Mouse (Mus musculus) embryonic facial prominence, embryonic 12.5 days (tissue): ENCODE measurements around the gene Efna5. TPM values are rescaled to one million over a fixed set of nuclear protein-coding genes. Genes with fewer than 3 reads are reported as not detected.

Experiments
- ATAC-seq: fragments of 200-750 bp; cut with Nextera tagmentation; 2 replicates; pipeline ENCODE4 v1.8.0; 2017; ENCODE audit not compliant: insufficient number of reproducible peaks, insufficient read depth, low FRiP score, low TSS enrichment
- H3K27ac ChIP-seq: fragments of 300-500 bp; sonication (generic); 2 replicates; pipeline ENCODE4 v1.5.1; 2016; ENCODE audit warnings: mild to moderate bottlenecking
- H3K27me3 ChIP-seq: fragments of 300-500 bp; sonication (generic); 2 replicates; pipeline ENCODE4 v1.6.1; 2016; ENCODE audit warnings: mild to moderate bottlenecking, moderate library complexity
- H3K36me3 ChIP-seq: fragments of 300-500 bp; sonication (generic); 2 replicates; pipeline ENCODE4 v1.6.1; 2016; ENCODE audit warnings: mild to moderate bottlenecking
- H3K4me1 ChIP-seq: fragments of 300-500 bp; sonication (generic); 2 replicates; pipeline ENCODE4 v1.6.1; 2016
- H3K4me2 ChIP-seq: fragments of 300-500 bp; sonication (generic); replicated peaks from 2 replicates; pipeline ENCODE4 v1.6.1; 2016; ENCODE audit warnings: mild to moderate bottlenecking, moderate library complexity
- H3K4me3 ChIP-seq: fragments of 300-500 bp; sonication (generic); 2 replicates; pipeline ENCODE4 v1.5.1; 2016; ENCODE audit warnings: mild to moderate bottlenecking
- H3K9ac ChIP-seq: fragments of 300-500 bp; sonication (generic); 2 replicates; pipeline ENCODE4 v1.6.1; 2016; ENCODE audit warnings: mild to moderate bottlenecking, moderate library complexity
- H3K9me3 ChIP-seq: fragments of 300-500 bp; sonication (generic); 2 replicates; pipeline ENCODE4 v1.6.1; 2016; ENCODE audit warnings: mild to moderate bottlenecking, moderate library complexity
- WGBS: fragments of 180-500 bp; shearing (Covaris S2); methylation state at CpG from one replicate; pipeline ENCODE4 v1.1.7; 2016; 5-methylcytosine and 5-hydroxymethylcytosine counted together
- polyA plus RNA-seq: library from polyadenylated mRNA; unstranded; fragments of >200 nt; fragmentation: Nextera tagmentation; extraction: Ambion mirVana; gene quantifications from 2 replicates; pipeline ENCODE4 v1.2.1, GENCODE M21; 2016

Efna5 gene
- 72.4 and 82.6 TPM in 2 replicates for polyA plus RNA-seq

- Histone ChIP-seq H3K27ac (peak within 1 kb of the TSS; percentile 97), H3K4me2 (peak within 1 kb of the TSS; percentile 85), H3K9ac (peak within 1 kb of the TSS; percentile 96), H3K9me3 (no peaks in the 10 kb centered on the region), H3K36me3 (no peaks in the 10 kb centered on the region), H3K4me3 (peak within 1 kb of the TSS; percentile 96), H3K27me3 (no peaks in the 10 kb centered on the region), H3K4me1 (peaks cover 6% of the 10 kb centered on the region; the same call in 1 of the 2 replicates)
- peak; percentile 8; the same call in 1 of the 2 replicates for ATAC-seq
- WGBS = under 1% methylated on average over 51 of the region's 68 CpGs
Observed at GRCm38 (mm10) chr17:62881176-62881790, at the start of gene Efna5. TSS of gene Efna5 (minus strand) at chr17:62881317.

GRCm38 (mm10) chr17:62915304-62915703 is 34.2 kb upstream of the Efna5 start:
- no peak overlapping the region for H3K27ac ChIP-seq
- H3K4me2 ChIP-seq = no peak overlapping the region
- H3K9ac ChIP-seq = no peak overlapping the region
- H3K4me1 ChIP-seq = no peaks in the 10 kb centered on the region
- ATAC-seq = no peak
- 79% methylated on average over 4 of the region's 4 CpGs for WGBS
- H3K9me3 ChIP-seq = no peaks in the 10 kb centered on the region
- H3K27me3 ChIP-seq = no peaks in the 10 kb centered on the region
- H3K36me3 ChIP-seq = no peaks in the 10 kb centered on the region
- H3K4me3 ChIP-seq = no peak overlapping the region

- 43% methylated on average over 16 of the region's 16 CpGs for WGBS
- H3K9me3 ChIP-seq = no peaks in the 10 kb centered on the region
- H3K4me2 ChIP-seq = 0 out of 2 replicates have a peak overlapping the region, but pooled peaks have one; percentile 19
- no peaks in the 10 kb centered on the region for H3K27me3 ChIP-seq
- no peak overlapping the region for H3K9ac ChIP-seq
- no peak overlapping the region for H3K27ac ChIP-seq
- H3K4me3 ChIP-seq = no peak overlapping the region
- 0 out of 2 replicates have a peak, but pooled peaks cover 2% of the 10 kb centered on the region for H3K4me1 ChIP-seq
- ATAC-seq = no peak
- H3K36me3 ChIP-seq = no peaks in the 10 kb centered on the region
Observed at GRCm38 (mm10) chr17:62905692-62906445, 24.8 kb upstream of the Efna5 start.

- Histone ChIP-seq H3K4me2 (no peak overlapping the region), H3K27ac (no peak overlapping the region), H3K9ac (no peak overlapping the region), H3K9me3 (no peaks in the 10 kb centered on the region), H3K27me3 (no peaks in the 10 kb centered on the region), H3K4me1 (peaks cover 7% of the 10 kb centered on the region; the same call in 1 of the 2 replicates), H3K4me3 (no peak overlapping the region), H3K36me3 (no peaks in the 10 kb centered on the region)
- no peak for ATAC-seq
- WGBS = 59% methylated on average over 6 of the region's 6 CpGs
Observed at GRCm38 (mm10) chr17:62899066-62899465, 17.9 kb upstream of the Efna5 start.

GRCm38 (mm10) chr17:62889991-62890390 is 8.9 kb upstream of the Efna5 start:
- Histone ChIP-seq H3K9me3 (no peaks in the 10 kb centered on the region), H3K4me1 (no peaks in the 10 kb centered on the region), H3K36me3 (no peaks in the 10 kb centered on the region), H3K27me3 (no peaks in the 10 kb centered on the region), H3K4me3 (no peak overlapping the region), H3K27ac (no peak overlapping the region), H3K9ac (no peak overlapping the region), H3K4me2 (no peak overlapping the region)
- no peak for ATAC-seq
- WGBS = 83% methylated on average over 5 of the region's 5 CpGs

GRCm38 (mm10) chr17:62884129-62884506 is 3.0 kb upstream of the Efna5 start:
- 0% methylated on average over 16 of the region's 16 CpGs for WGBS
- peaks cover 1% of the 10 kb centered on the region; the same call in 1 of the 2 replicates for H3K4me1 ChIP-seq
- H3K36me3 ChIP-seq = no peaks in the 10 kb centered on the region
- peak overlapping the region; percentile 85 for H3K4me2 ChIP-seq
- H3K9me3 ChIP-seq = no peaks in the 10 kb centered on the region
- H3K27ac ChIP-seq = peak overlapping the region; percentile 97
- peak overlapping the region; percentile 96 for H3K4me3 ChIP-seq
- H3K27me3 ChIP-seq = no peaks in the 10 kb centered on the region
- no peak for ATAC-seq
- H3K9ac ChIP-seq = peak overlapping the region; percentile 60

GRCm38 (mm10) chr17:62883476-62884128 is 2.5 kb upstream of the Efna5 start:
- Histone ChIP-seq H3K4me3 (peak overlapping the region; percentile 96), H3K9ac (peak overlapping the region; percentile 60), H3K4me1 (peaks cover 6% of the 10 kb centered on the region; the same call in 1 of the 2 replicates), H3K36me3 (no peaks in the 10 kb centered on the region), H3K27me3 (no peaks in the 10 kb centered on the region), H3K9me3 (no peaks in the 10 kb centered on the region), H3K27ac (peak overlapping the region; percentile 97), H3K4me2 (peak overlapping the region; percentile 85)
- WGBS = under 1% methylated on average over 34 of the region's 34 CpGs
- ATAC-seq = no peak

GRCm38 (mm10) chr17:62882726-62883475 is 1.8 kb upstream of the Efna5 start:
- no peaks in the 10 kb centered on the region for H3K36me3 ChIP-seq
- peak; percentile 84 for ATAC-seq
- H3K4me2 ChIP-seq = peak overlapping the region; percentile 85
- peaks cover 6% of the 10 kb centered on the region; the same call in 1 of the 2 replicates for H3K4me1 ChIP-seq
- H3K4me3 ChIP-seq = peak overlapping the region; percentile 96
- H3K9ac ChIP-seq = peak overlapping the region; percentile 96
- no peaks in the 10 kb centered on the region for H3K27me3 ChIP-seq
- peak overlapping the region; percentile 97 for H3K27ac ChIP-seq
- under 1% methylated on average over 47 of the region's 53 CpGs for WGBS
- H3K9me3 ChIP-seq = no peaks in the 10 kb centered on the region

- Histone ChIP-seq H3K27me3 (no peaks in the 10 kb centered on the region), H3K4me2 (peak overlapping the region; percentile 85), H3K36me3 (no peaks in the 10 kb centered on the region), H3K9me3 (no peaks in the 10 kb centered on the region), H3K4me1 (peaks cover 6% of the 10 kb centered on the region; the same call in 1 of the 2 replicates), H3K27ac (peak overlapping the region; percentile 97), H3K4me3 (peak overlapping the region; percentile 96), H3K9ac (peak overlapping the region; percentile 96)
- WGBS = under 1% methylated on average over 57 of the region's 58 CpGs
- ATAC-seq = peak; percentile 43
Observed at GRCm38 (mm10) chr17:62881791-62882725, 941 bp upstream of the Efna5 start.

- H3K9ac ChIP-seq = peak overlapping the region; percentile 96
- H3K4me1 ChIP-seq = peaks cover 13% of the 10 kb centered on the region; the same call in 1 of the 2 replicates
- peak overlapping the region; percentile 96 for H3K4me3 ChIP-seq
- H3K27me3 ChIP-seq = no peaks in the 10 kb centered on the region
- no peaks in the 10 kb centered on the region for H3K36me3 ChIP-seq
- H3K4me2 ChIP-seq = peak overlapping the region; percentile 85
- WGBS = under 1% methylated on average over 70 of the region's 82 CpGs
- no peak for ATAC-seq
- H3K27ac ChIP-seq = peak overlapping the region; percentile 97
- H3K9me3 ChIP-seq = no peaks in the 10 kb centered on the region
Observed at GRCm38 (mm10) chr17:62880311-62881175, 574 bp downstream of the Efna5 start.
